Mouse (Mus musculus) intestine, embryonic 15.5 days (tissue): Measurements from ENCODE around the gene Slfn14. TPM values are rescaled to one million over a fixed set of nuclear protein-coding genes. Genes with fewer than 3 reads are reported as not detected.
"Not testable (repeated sequence)": the region's sequence is repeated elsewhere in the genome, so short reads cannot be mapped to it uniquely, and the experiment has no call there.

Source experiments
- ATAC-seq: fragments of 200-750 bp; cut with Nextera tagmentation; 2 replicates; pipeline ENCODE4 v1.8.0; 2017; ENCODE audit warnings: moderate TSS enrichment, moderate library complexity
- H3K27ac ChIP-seq: fragments of 300-500 bp; sonication (generic); 2 replicates; pipeline ENCODE4 v1.5.1; 2015; ENCODE audit warnings: mild to moderate bottlenecking, inconsistent platforms
- H3K27me3 ChIP-seq: fragments of 300-500 bp; sonication (generic); replicated peaks from 2 replicates; pipeline ENCODE4 v1.6.1; 2015; ENCODE audit warnings: inconsistent platforms
- H3K36me3 ChIP-seq: fragments of 300-500 bp; sonication (generic); 2 replicates; pipeline ENCODE4 v1.6.1; 2015; ENCODE audit warnings: inconsistent platforms
- H3K4me1 ChIP-seq: fragments of 300-500 bp; sonication (generic); replicated peaks from 2 replicates; pipeline ENCODE4 v1.6.1; 2015; ENCODE audit warnings: inconsistent platforms
- H3K4me2 ChIP-seq: fragments of 300-500 bp; sonication (generic); replicated peaks from 2 replicates; pipeline ENCODE4 v1.6.1; 2015; ENCODE audit warnings: mild to moderate bottlenecking, inconsistent platforms
- H3K4me3 ChIP-seq: fragments of 300-500 bp; sonication (generic); replicated peaks from 2 replicates; pipeline ENCODE4 v1.5.1; 2015; ENCODE audit warnings: inconsistent platforms
- H3K9ac ChIP-seq: fragments of 300-500 bp; sonication (generic); 2 replicates; pipeline ENCODE4 v1.6.1; 2015; ENCODE audit warnings: inconsistent platforms
- H3K9me3 ChIP-seq: fragments of 300-500 bp; sonication (generic); 2 replicates; pipeline ENCODE4 v1.6.1; 2016; ENCODE audit warnings: inconsistent platforms
- WGBS: fragments of 180-500 bp; shearing (Covaris S2); methylation state at CpG from one replicate; pipeline ENCODE4 v1.1.7; 2015; 5-methylcytosine and 5-hydroxymethylcytosine counted together
- polyA plus RNA-seq: library from polyadenylated mRNA; unstranded; fragments of >200 nt; fragmentation: Nextera tagmentation; extraction: Ambion mirVana; gene quantifications from 2 replicates; pipeline ENCODE4 v1.2.1, GENCODE M21; 2015

Gene Slfn14
- polyA plus RNA-seq, 1 experiment from 2014 or later = 0.34 TPM

DNA sequence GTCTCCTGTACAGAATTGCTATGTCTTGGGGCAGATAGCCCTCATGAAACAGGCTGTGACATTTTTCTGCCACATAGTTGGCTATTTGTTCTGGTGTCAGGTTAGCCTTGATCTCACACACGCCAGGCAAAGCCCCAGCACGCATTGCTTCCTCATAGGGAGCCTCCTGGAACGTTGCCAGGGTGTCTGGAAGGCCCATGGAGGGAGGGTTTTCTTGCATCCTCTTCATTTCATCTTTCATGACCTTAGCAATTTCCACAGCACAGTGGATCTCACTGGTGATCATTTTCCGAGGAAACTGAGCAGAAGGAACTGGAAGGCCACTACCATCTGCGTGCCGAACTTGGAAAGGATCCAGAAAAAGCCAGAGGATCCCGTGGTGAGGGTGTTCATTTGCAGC, 10.3 kb downstream of the Slfn14 start:
- Histone ChIP-seq H3K9me3 (no peaks in the 10 kb centered on the region), H3K9ac (no peak overlapping the region), H3K27ac (no peak overlapping the region), H3K4me2 (no peak overlapping the region), H3K27me3 (no peaks in the 10 kb centered on the region), H3K4me3 (no peak overlapping the region), H3K4me1 (no peaks in the 10 kb centered on the region), H3K36me3 (no peaks in the 10 kb centered on the region)
- no peak for ATAC-seq
- 46% methylated on average over 7 of the region's 7 CpGs for WGBS

DNA sequence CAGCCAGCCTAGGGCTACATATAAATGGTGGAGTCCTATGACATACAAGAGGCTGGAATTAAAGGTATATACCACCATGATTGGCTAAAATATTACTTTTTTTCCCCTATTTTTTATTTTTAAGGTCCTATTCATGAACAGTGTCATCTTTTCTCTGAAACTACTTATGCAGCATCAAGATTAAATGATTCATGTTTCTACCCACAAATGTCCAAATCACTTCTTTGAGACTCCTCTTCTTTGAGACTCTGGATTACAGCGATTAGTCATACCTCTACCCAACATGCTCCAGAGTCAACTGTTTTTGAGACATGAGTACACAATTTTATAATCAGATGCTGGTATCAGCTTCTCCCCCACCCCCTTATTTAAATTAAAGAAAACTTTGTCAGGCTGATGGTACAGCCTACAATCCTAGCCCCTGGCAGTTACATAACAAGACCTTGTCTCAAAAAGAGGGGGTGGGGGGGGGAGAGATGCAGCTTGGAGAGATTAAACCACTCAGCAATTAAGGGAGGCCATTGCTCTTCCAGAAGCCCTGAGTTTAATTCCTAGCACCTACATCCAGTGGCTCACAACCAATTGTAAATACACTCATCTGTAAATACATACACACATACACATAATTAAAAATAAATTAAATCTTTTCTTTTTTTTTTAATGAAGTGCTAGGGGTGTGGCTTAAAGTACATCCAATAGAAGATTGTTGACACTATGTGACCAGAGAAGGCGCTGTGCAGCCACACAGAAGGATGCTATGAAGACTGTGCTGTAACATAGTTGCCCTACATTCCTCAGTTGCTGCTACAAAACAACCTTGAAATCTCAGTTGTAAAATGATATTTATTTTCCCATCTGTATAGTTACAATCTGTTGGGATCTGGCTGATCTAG, 14.3 kb downstream of the Slfn14 start:
- H3K36me3 ChIP-seq = no peaks in the 10 kb centered on the region
- H3K27me3 ChIP-seq = no peaks in the 10 kb centered on the region
- 17% methylated on average over 2 of the region's 2 CpGs for WGBS
- no peak overlapping the region for H3K9ac ChIP-seq
- ATAC-seq = peak; percentile 3; the same call in 1 of the 2 replicates
- H3K9me3 ChIP-seq = no peaks in the 10 kb centered on the region
- no peak overlapping the region for H3K4me3 ChIP-seq
- no peaks in the 10 kb centered on the region for H3K4me1 ChIP-seq
- no peak overlapping the region for H3K4me2 ChIP-seq
- H3K27ac ChIP-seq = no peak overlapping the region

DNA sequence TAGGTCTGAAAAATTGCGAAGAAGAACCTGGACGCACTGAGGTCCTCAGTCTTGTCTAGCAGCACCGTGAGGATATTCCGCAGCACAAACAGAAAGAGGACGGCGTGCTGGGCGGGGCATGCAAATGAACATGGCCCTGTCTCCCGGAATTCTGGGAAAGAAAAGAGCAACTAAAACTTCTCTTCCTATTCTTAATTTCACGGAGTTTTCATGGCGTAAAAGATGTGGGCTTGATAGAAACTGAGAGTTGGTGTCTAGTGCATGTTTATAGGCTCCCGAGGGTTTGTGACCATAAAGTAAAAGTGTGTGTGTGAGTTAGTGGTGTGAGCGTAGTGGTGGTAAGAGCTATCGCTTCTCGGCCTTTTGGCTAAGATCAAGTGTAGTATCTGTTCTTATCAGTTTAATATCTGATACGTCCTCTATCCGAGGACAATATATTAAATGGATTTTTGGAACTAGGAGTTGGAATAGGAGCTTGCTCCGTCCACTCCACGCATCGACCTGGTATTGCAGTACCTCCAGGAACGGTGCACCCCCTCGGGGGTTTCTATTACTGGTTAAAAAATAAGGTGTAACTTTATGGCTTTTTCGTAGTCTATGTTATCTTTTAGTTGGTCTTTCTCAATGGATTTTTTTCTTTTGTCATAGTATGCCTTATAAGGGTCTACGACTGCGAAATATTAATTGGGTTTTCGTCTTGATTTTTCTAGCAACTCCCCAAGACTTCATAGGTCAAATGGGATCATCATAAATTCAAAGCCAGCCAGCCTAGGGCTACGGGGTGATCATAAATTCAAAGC, 15.2 kb downstream of the Slfn14 start:
- H3K36me3 ChIP-seq = no peaks in the 10 kb centered on the region
- no peaks in the 10 kb centered on the region for H3K27me3 ChIP-seq
- H3K9me3 ChIP-seq = no peaks in the 10 kb centered on the region
- under 1% methylated on average over 26 of the region's 26 CpGs for WGBS
- peak overlapping the region; percentile 50 for H3K9ac ChIP-seq
- H3K4me2 ChIP-seq = peak overlapping the region; percentile 69
- ATAC-seq = peak; percentile 94
- no peaks in the 10 kb centered on the region for H3K4me1 ChIP-seq
- H3K27ac ChIP-seq = peak overlapping the region; percentile 76
- H3K4me3 ChIP-seq = peak overlapping the region; percentile 55

DNA sequence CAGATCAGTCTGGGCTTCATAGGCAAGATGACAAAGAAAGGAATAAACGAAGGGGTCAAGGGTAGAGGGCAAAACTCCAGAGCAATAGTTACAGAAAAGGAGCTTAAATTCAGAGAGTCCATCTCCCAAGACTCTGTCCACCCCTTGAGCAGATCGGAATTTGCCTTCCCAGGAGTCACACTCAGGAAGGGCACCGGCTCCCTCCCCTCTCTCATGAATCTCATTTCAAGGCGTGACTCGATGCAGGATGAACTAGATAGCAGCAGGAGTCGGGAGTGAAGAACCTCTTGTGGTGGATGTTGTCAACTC, 15.7 kb downstream of the Slfn14 start:
- Histone ChIP-seq H3K27ac (peak overlapping the region; percentile 76; the same call in 1 of the 2 replicates), H3K4me1 (no peaks in the 10 kb centered on the region), H3K4me3 (peak overlapping the region; percentile 55), H3K27me3 (no peaks in the 10 kb centered on the region), H3K9ac (peak overlapping the region; percentile 50), H3K9me3 (no peaks in the 10 kb centered on the region), H3K36me3 (no peaks in the 10 kb centered on the region), H3K4me2 (peak overlapping the region; percentile 69)
- WGBS = 1% methylated on average over 6 of the region's 6 CpGs
- peak; percentile 61 for ATAC-seq

DNA sequence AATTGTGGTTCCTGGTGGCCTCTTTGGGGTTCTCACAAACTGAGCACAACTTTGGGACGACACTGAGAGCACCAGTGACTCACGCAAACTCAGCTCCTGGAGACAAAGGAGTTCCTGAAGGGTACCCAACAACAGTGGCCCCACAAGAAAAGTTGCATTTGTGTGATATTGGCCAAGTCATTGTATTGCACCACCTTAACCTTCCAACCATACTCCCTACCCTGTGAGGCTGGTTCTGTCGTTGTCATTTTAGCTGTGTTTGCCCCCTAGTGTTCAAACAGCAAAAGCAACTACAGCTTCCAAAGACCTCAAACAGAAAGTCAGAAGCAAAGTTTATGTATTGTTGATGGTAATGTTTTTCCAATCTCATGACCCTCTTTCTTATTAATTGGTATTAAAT, 23.4 kb downstream of the Slfn14 start:
- Histone ChIP-seq H3K9ac (no peak overlapping the region), H3K4me3 (no peak overlapping the region), H3K27ac (no peak overlapping the region), H3K4me2 (no peak overlapping the region), H3K9me3 (no peaks in the 10 kb centered on the region), H3K4me1 (no peaks in the 10 kb centered on the region), H3K27me3 (no peaks in the 10 kb centered on the region), H3K36me3 (no peaks in the 10 kb centered on the region)
- ATAC-seq = no peak
- WGBS = 60% methylated on average over 3 of the region's 3 CpGs

DNA sequence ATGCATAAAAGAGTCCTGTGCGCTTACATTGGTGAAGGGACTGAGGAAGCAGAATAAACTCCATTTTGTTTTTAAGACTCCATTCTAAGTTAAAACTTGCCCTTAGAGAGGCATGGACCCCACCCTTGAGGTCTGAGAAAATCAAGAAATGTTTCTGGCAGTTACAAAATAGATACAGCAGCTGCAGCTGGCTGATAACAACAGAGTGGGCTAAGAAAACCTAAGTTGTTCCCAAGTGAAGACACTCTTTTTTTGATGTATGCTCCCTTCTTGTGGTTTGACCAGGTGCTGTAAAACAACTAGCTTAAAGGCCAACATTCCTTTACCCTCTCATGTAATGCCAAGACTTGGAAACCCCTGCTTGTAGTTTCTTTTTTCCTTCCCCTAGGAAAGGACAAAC, 23.9 kb downstream of the Slfn14 start:
- H3K27me3 ChIP-seq = no peaks in the 10 kb centered on the region
- no peak for ATAC-seq
- WGBS = 85% methylated on average over 1 of the region's 1 CpGs
- no peak overlapping the region for H3K9ac ChIP-seq
- H3K36me3 ChIP-seq = no peaks in the 10 kb centered on the region
- no peak overlapping the region for H3K27ac ChIP-seq
- no peak overlapping the region for H3K4me2 ChIP-seq
- no peaks in the 10 kb centered on the region for H3K4me1 ChIP-seq
- H3K4me3 ChIP-seq = no peak overlapping the region
- no peaks in the 10 kb centered on the region for H3K9me3 ChIP-seq

DNA sequence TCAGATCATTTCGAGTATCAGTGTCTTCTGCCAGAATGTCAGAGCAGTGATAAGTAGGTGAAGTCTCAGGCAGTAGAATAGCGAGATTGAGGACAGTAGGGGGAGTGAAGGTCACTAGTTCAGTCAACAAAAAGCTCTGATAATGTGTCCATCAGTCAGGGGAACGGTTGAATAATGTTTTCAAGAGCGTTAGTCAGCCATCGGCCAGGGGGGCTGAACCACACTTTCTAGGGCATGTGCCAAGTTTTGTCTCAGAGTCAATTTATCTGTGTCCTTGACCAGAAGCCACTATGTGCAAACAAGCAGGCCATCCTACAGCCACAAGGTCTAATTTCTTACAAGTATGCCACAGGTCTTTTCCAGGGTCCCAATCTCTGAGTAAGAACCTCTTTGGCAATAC, 29.3 kb downstream of the Slfn14 start:
- H3K36me3 ChIP-seq, H3K4me3 ChIP-seq, H3K4me1 ChIP-seq, H3K9ac ChIP-seq, H3K9me3 ChIP-seq, ATAC-seq, H3K27me3 ChIP-seq, H3K4me2 ChIP-seq, H3K27ac ChIP-seq: not testable (repeated sequence)
- WGBS = 42% methylated on average over 5 of the region's 5 CpGs

DNA sequence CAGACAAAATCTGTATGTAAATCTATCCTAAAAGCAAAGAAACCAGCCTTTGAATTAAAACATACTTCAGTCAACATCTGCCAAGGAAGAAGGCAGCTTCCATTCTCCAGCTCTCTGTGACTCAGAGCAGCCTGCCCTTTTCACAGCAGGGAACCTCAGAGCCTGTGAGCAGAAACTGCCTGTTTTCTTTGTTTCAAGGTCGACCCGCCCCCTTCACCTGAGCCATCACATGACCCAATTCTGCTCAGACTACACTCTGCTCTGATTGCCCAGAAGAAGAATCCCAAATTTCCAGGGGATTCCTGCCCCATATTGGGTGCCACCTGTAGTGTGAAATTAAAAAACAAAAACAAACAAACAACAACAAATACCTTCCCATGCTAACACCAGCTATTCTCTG, 46.7 kb downstream of the Slfn14 start:
- H3K27ac ChIP-seq = no peak overlapping the region
- H3K4me1 ChIP-seq = no peaks in the 10 kb centered on the region
- no peaks in the 10 kb centered on the region for H3K9me3 ChIP-seq
- H3K4me3 ChIP-seq = no peak overlapping the region
- WGBS = 22% methylated on average over 2 of the region's 2 CpGs
- no peaks in the 10 kb centered on the region for H3K36me3 ChIP-seq
- H3K27me3 ChIP-seq = no peaks in the 10 kb centered on the region
- no peak overlapping the region for H3K4me2 ChIP-seq
- no peak for ATAC-seq
- H3K9ac ChIP-seq = no peak overlapping the region

DNA sequence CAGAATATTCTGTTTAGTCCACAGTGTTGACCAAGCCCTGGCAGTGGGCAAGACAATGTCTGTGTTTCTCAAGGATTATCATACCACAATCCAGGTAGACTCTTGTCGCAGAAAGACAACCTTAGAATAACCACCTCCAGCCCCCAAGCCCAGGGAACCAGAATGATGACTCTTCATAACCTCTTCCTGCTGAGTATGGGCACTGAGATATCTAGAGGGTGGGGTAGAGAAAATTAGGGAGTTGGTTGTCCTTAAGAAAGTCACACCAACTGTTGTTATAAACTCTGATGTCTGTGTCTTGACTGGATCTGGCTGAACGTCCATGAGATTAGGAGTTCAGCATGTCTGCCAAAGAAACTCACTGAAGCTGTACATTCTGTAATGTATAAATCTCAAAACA, 48.1 kb downstream of the Slfn14 start:
- no peaks in the 10 kb centered on the region for H3K4me1 ChIP-seq
- H3K4me2 ChIP-seq = no peak overlapping the region
- no peaks in the 10 kb centered on the region for H3K27me3 ChIP-seq
- no peaks in the 10 kb centered on the region for H3K36me3 ChIP-seq
- ATAC-seq = no peak
- 88% methylated on average over 2 of the region's 2 CpGs for WGBS
- H3K4me3 ChIP-seq = no peak overlapping the region
- no peaks in the 10 kb centered on the region for H3K9me3 ChIP-seq
- no peak overlapping the region for H3K9ac ChIP-seq
- H3K27ac ChIP-seq = no peak overlapping the region

DNA sequence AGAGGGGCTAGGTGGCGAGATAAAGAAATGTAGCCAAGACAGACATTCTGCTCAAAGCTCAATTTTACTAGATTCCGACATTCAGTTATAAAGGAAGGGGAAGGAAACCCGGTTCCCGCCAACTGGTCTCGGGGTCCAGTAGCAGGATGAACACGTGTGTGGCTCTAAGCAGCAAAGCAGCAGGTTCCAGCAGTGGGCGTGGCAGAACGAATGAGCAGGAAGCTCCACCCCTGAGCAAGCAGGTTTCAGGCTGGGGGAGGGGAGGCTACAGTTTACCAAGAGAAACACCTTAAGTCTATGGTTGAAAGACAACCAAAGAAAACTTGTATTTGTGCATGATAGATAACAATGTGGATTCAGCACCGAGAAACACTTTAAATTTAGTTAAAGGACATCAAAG, 49.1 kb downstream of the Slfn14 start:
- H3K9ac ChIP-seq, H3K27ac ChIP-seq, H3K4me2 ChIP-seq, H3K9me3 ChIP-seq, H3K4me1 ChIP-seq, ATAC-seq, H3K27me3 ChIP-seq, H3K4me3 ChIP-seq, H3K36me3 ChIP-seq: not testable (repeated sequence)
- 78% methylated on average over 9 of the region's 9 CpGs for WGBS

DNA sequence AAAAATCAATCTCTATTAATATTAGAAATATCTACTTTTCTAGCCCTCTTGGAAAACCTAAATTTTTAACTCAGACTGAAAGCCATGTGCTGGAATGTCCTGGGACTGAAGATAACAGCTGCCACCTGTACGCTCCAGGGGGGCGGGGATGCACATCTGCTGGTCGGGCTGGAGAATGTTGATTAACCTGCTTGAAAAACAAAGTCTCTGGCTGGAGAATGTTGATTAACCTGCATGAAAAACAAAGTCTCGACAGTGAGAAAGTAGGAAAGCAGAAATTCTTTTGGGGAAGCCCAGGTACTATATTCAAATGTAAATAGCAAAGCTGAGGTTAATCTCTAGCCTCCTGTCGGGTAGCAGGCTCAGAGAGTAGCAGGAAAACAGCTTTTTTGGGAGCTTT, 52.9 kb downstream of the Slfn14 start:
- H3K9me3 ChIP-seq, ATAC-seq, H3K4me3 ChIP-seq, H3K4me2 ChIP-seq, H3K27ac ChIP-seq, H3K4me1 ChIP-seq, H3K36me3 ChIP-seq, H3K27me3 ChIP-seq, H3K9ac ChIP-seq: not testable (repeated sequence)
- 46% methylated on average over 5 of the region's 5 CpGs for WGBS

DNA sequence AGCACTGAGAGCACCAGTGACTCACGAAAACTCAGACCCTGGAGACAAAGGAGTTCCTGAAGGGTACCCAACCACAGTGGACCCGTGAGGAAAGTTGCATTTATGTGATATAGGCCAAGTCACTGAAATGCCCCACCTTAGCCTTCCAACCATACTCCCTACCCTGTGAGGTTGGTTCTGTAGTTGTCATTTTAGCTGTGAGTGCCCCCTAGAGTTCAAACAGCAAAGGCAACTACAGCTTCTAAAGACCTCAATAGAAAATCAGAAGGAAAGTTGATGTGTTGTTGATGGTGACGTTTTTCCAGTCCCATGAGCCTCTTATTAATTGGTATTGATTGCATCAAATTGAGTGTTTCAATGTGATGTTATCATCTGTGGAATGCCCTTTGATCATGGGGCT, 55.6 kb downstream of the Slfn14 start:
- Histone ChIP-seq H3K4me1 (no peaks in the 10 kb centered on the region), H3K9ac (no peak overlapping the region), H3K27me3 (no peaks in the 10 kb centered on the region), H3K4me3 (no peak overlapping the region), H3K4me2 (no peak overlapping the region), H3K9me3 (no peaks in the 10 kb centered on the region), H3K27ac (no peak overlapping the region), H3K36me3 (no peaks in the 10 kb centered on the region)
- ATAC-seq = no peak
- 55% methylated on average over 3 of the region's 3 CpGs for WGBS
